Mouse (Mus musculus) liver, embryonic 14.5 days (tissue): Measurements from ENCODE around the gene Col16a1.

Experiments used
- CTCF ChIP-seq: IDR thresholded peaks from 2 replicates; pipeline ENCODE4 v1.5.1; 2016; ENCODE audit warnings: antibody characterized with exemption, low read depth, control low read depth
- EP300 ChIP-seq: IDR thresholded peaks from 2 replicates; pipeline ENCODE4 v1.6.1; 2016; ENCODE audit warnings: antibody characterized with exemption, low read depth

DNA sequence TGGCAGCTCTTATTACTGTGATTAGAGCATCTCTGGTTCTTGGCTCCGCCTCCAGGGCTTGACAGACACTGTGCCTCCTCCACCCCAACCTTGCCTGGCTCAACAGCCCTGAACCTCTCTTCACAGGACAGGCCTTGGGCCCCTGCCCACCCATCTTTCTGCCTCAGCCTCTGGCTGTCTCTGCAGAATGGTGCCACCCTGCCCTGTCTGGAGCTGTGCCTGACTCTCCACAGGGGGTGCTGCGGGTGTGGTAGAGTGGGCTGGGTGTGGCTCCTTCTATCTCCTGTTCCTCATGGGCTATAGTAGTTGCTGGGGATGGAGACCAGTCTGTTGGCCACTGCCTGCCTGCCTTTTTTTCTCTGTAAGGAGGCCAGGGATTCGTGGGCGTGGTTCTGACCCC is 31.6 kb upstream of the Col16a1 start:
- TF ChIP-seq CTCF: peak; percentile 14; the same call in 1 of the 2 replicates
- TF ChIP-seq EP300: no peak
